In genomic region chr15:67413581-67413980, GRCm38 (mm10) we compare ENCODE assay signal across 20 mouse cellular contexts.
"Had no signal": no experiment of that assay in that cellular context is flagged by ENCODE, and none has a peak within 500 bp of the region (broad histone marks: within the 10 kb centered on the region; RNA-seq: fewer than 3 reads in every experiment).

No protein-coding gene starts in this region.

- H3K9me3 ChIP-seq: kidney, embryonic 15.5 days; liver, embryonic 13.5 days; midbrain, embryonic 12.5 days; midbrain, embryonic 15.5 days; neural tube, embryonic 12.5 days; neural tube, embryonic 15.5 days; stomach, embryonic 15.5 days had no signal

- H3K27me3 ChIP-seq: kidney, embryonic 15.5 days; liver, embryonic 13.5 days; midbrain, embryonic 12.5 days; midbrain, embryonic 15.5 days; neural tube, embryonic 12.5 days; neural tube, embryonic 15.5 days; stomach, embryonic 15.5 days had no signal

- H3K27ac ChIP-seq: kidney, embryonic 15.5 days; left cerebral cortex, adult 2 months; liver, embryonic 13.5 days; midbrain, embryonic 12.5 days; midbrain, embryonic 15.5 days; neural tube, embryonic 12.5 days; neural tube, embryonic 15.5 days; stomach, embryonic 15.5 days had no signal

- DNase-seq: kidney, adult 8-10 months; kidney, postnatal 14 days; kidney, postnatal 4 days; layer of hippocampus, adult 9-11 months; liver, embryonic 13.5 days; lung, adult 2 months; lung, postnatal 14 days; lung, postnatal 4 days; right cerebral cortex, adult 18-20 months; right cerebral cortex, postnatal 14 days; right cerebral cortex, postnatal 4 days; thymus, adult 18-20 months; thymus, postnatal 36 days had no signal

- H3K9ac ChIP-seq: kidney, embryonic 15.5 days; liver, embryonic 13.5 days; midbrain, embryonic 12.5 days; midbrain, embryonic 15.5 days; neural tube, embryonic 12.5 days; neural tube, embryonic 15.5 days; stomach, embryonic 15.5 days had no signal

- H3K4me3 ChIP-seq: kidney, embryonic 15.5 days; left cerebral cortex, adult 2 months; liver, embryonic 13.5 days; midbrain, embryonic 12.5 days; midbrain, embryonic 15.5 days; neural tube, embryonic 12.5 days; neural tube, embryonic 15.5 days; stomach, embryonic 15.5 days had no signal

- H3K36me3 ChIP-seq: kidney, embryonic 15.5 days; liver, embryonic 13.5 days; midbrain, embryonic 12.5 days; midbrain, embryonic 15.5 days; neural tube, embryonic 12.5 days; neural tube, embryonic 15.5 days; stomach, embryonic 15.5 days had no signal

- H3K4me1 ChIP-seq: kidney, embryonic 15.5 days; midbrain, embryonic 15.5 days; neural tube, embryonic 12.5 days; neural tube, embryonic 15.5 days; stomach, embryonic 15.5 days had no signal
